Mouse (Mus musculus) megakaryocyte, adult 5-6 weeks (primary cell): ENCODE results near the gene Tfb1m. TPM values are rescaled to one million over a fixed set of nuclear protein-coding genes. Genes with fewer than 3 reads are reported as not detected.

Source experiments
- ATAC-seq: 2 replicates; pipeline ENCODE4 v1.8.0; 2016; ENCODE audit warnings: mild to moderate bottlenecking, inconsistent platforms; ENCODE audit not compliant: poor library complexity, severe bottlenecking
- total RNA-seq, 2 experiments: library from RNA; stranded (forward) in 1 of 2; stranded (reverse) in 1 of 2; fragments of 153-499, 151-499 nt in 1 of 2; fragments of 221-1000, 200-1000 nt in 1 of 2; gene quantifications; 2 replicates each; pipeline versions ENCODE4 v1.2.3 to v1.2.4; 2015 to 2017

Tfb1m gene
- total RNA-seq, 2 experiments from 2014 or later: 9.8 to 14.6 TPM

GRCm38 (mm10) chr17:3472018-3472417 is 85.6 kb downstream of the Tfb1m start:
- no peak for ATAC-seq

Other genes with a start within 250 kb of the Tfb1m start
- 23.7 and 24.5 TPM in 2 replicates for gene Tiam2, start 231.2 kb downstream of the Tfb1m start, total RNA-seq (2015)
- gene Tiam2, start 231.2 kb downstream of the Tfb1m start, total RNA-seq (2017): 37.3 and 42.3 TPM in 2 replicates
- gene Cldn20, start 25.2 kb downstream of the Tfb1m start, total RNA-seq (2015): 0.54 and 2.0 TPM in 2 replicates
- gene Cldn20, start 25.2 kb downstream of the Tfb1m start, total RNA-seq (2017): 1.3 TPM in 1 of 2 replicates, not detected in the other
- gene Nox3, start 138.5 kb upstream of the Tfb1m start, total RNA-seq (2015): not detected in 2 replicates
- not detected in 2 replicates for gene Nox3, start 138.5 kb upstream of the Tfb1m start, total RNA-seq (2017)